Mouse (Mus musculus): Measurements from ENCODE around the gene Tst. TPM values are rescaled to one million over a fixed set of nuclear protein-coding genes. Genes with fewer than 3 reads are reported as not detected.

Gene Tst
- polyA plus RNA-seq (2012; rRNA removed) = 31.3 and 37.1 TPM in 2 replicates

GRCm38 (mm10) chr15:78405517-78406211 is at the start of gene Tst:
Gene Tst (minus strand): TSS chr15:78405907.
- DNase-seq (ENCODE audit: low spot score) = peak; percentile 72

- DNase-seq (ENCODE audit: low spot score) = no peak
Measured at GRCm38 (mm10) chr15:78455168-78455567, 49.5 kb upstream of the Tst start.

- DNase-seq (ENCODE audit: low spot score) = no peak
Measured at GRCm38 (mm10) chr15:78452929-78453328, 47.2 kb upstream of the Tst start.

- no peak for DNase-seq (ENCODE audit: low spot score)
Measured at GRCm38 (mm10) chr15:78451201-78451600, 45.5 kb upstream of the Tst start.

GRCm38 (mm10) chr15:78450419-78450768 is 44.7 kb upstream of the Tst start:
- DNase-seq (ENCODE audit: low spot score) = no peak

- no peak for DNase-seq (ENCODE audit: low spot score)
Measured at GRCm38 (mm10) chr15:78449694-78450418, 44.1 kb upstream of the Tst start.

- no peak for DNase-seq (ENCODE audit: low spot score)
Measured at GRCm38 (mm10) chr15:78449131-78449530, 43.4 kb upstream of the Tst start.

- DNase-seq (ENCODE audit: low spot score) = peak; percentile 92
Measured at GRCm38 (mm10) chr15:78447746-78448535, 42.2 kb upstream of the Tst start.

GRCm38 (mm10) chr15:78447121-78447520 is 41.4 kb upstream of the Tst start:
- DNase-seq (ENCODE audit: low spot score) = no peak

- no peak for DNase-seq (ENCODE audit: low spot score)
Measured at GRCm38 (mm10) chr15:78443857-78444256, 38.1 kb upstream of the Tst start.

- no peak for DNase-seq (ENCODE audit: low spot score)
Measured at GRCm38 (mm10) chr15:78442231-78442630, 36.5 kb upstream of the Tst start.

- no peak for DNase-seq (ENCODE audit: low spot score)
Measured at GRCm38 (mm10) chr15:78438973-78439372, 33.3 kb upstream of the Tst start.

GRCm38 (mm10) chr15:78438505-78438904 is 32.8 kb upstream of the Tst start:
- DNase-seq (ENCODE audit: low spot score) = no peak

- DNase-seq (ENCODE audit: low spot score) = no peak
Measured at GRCm38 (mm10) chr15:78438018-78438394, 32.3 kb upstream of the Tst start.

- no peak for DNase-seq (ENCODE audit: low spot score)
Measured at GRCm38 (mm10) chr15:78437237-78438017, 31.7 kb upstream of the Tst start.

- peak; percentile 63 for DNase-seq (ENCODE audit: low spot score)
Measured at GRCm38 (mm10) chr15:78436380-78437192, 30.9 kb upstream of the Tst start.

- no peak for DNase-seq (ENCODE audit: low spot score)
Measured at GRCm38 (mm10) chr15:78435681-78436080, 30.0 kb upstream of the Tst start.

- no peak for DNase-seq (ENCODE audit: low spot score)
Measured at GRCm38 (mm10) chr15:78434896-78435520, 29.3 kb upstream of the Tst start.

- no peak for DNase-seq (ENCODE audit: low spot score)
Measured at GRCm38 (mm10) chr15:78431541-78432121, 25.9 kb upstream of the Tst start.

GRCm38 (mm10) chr15:78430874-78431273 is 25.2 kb upstream of the Tst start:
- no peak for DNase-seq (ENCODE audit: low spot score)

Measured in urinary bladder, adult 2 months (tissue).